Mouse (Mus musculus): ENCODE results near the gene Calhm6.

Calhm6 gene

DNA sequence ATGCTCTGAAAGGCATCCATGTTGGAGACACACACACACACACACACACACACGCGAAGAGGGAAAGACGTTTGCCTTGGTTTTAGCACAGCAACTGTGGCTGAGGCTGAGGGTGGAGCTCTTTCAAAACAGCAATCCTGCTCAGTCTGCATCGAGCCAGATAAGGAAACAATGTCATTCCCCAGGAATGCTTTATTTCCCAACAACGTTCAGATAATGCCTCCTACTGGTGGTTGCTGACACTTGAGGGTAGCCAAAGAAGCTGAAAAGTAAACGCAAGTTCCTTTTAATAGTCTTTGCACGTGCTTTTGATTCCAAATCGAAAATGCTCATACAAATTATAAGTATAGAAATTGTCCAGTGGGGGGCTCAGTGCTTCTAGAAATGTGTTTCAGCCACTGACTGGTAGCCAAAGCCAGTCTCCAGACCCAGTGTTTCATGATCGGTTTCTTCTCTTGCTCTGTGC, 31.3 kb downstream of the Calhm6 start, which contains the start of gene Calhm5:
Gene Calhm5 (minus strand): TSS at position 102 of the 466 bp plus-strand sequence.
- DNase-seq (ENCODE audit: low spot score in 2 of 2) = peak; percentile 57 to 62

DNA sequence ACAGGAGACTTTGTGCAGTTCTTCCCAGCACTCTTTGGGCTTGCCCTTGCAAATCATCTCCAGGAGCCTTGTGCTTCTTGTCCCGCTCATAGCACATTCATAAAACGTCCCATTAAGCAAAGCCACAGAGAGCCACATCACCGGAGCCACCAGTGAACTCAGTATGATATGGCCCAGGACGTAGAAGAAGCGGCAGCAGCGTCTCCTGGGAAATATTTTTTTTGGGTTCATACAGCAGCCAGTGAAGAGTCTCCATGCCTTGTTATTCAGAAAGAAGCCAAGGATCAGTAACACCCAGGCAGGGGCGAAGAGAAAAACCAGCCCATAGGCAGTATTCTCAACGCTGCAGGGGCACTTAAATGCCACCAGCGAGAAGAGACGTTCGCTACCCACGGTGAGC, 31.8 kb downstream of the Calhm6 start:
- peak; percentile 5 to 17 for DNase-seq (ENCODE audit: low spot score in 2 of 2)

DNA sequence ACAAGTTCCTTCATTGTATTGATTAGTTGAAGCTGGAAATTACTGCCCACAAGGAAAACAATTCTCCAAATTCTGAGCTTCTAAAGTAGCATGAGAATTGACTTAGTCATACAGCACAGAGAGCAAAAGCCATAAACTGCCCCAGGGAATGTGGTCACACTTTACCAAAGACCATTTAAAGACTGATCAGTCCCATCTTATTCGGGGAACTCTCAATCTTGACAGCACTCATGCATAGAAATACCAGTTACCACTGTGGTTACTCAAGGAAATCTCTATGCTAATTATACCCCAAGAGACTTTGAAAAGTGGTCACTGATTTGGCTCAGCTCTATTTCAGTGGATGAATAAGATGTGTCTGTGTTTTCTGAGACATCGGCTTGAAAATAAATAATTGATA, 32.6 kb downstream of the Calhm6 start:
- DNase-seq (ENCODE audit: low spot score in 2 of 2) = no peak

DNA sequence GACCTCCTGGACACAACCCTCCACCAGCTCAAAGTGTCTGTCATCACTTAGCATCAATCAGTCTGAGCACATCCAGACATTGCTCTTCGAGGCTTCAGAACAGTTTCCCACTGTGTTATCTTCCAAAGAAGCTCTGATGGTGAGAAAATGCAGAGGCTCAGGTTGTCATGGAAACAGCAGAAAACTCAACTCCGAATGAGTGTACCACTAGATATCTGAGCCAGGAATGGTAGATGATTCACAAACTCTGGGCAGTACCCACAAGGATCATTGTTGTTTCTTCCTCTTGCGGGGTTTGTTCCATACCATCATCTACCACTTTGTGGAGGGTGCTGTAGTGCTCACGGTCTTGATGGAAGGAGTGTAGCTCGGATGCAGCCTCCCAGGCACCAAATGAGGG, 35.9 kb downstream of the Calhm6 start:
- DNase-seq (ENCODE audit: low spot score in 2 of 2) = peak; percentile 51 to 56

DNA sequence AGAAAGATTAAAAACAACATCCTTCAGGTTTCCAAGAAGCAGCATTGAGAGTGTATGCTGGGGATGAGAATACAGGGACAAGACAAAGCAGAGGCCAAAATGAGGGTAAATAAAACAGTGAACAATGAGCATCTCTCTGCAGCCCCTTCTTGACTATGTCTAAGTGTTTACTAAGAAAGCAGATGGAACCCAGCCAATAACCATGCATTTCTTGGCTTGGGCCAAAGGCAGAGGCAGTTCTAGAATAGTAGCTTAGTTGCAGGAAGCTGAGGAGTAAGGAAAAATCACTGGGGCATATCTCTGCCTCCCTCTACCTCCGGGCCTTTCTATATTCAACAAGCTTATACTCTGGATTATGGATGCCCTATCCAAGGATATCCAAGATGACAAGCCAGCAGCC, 37.3 kb downstream of the Calhm6 start:
- no peak for DNase-seq (ENCODE audit: low spot score in 2 of 2)

DNA sequence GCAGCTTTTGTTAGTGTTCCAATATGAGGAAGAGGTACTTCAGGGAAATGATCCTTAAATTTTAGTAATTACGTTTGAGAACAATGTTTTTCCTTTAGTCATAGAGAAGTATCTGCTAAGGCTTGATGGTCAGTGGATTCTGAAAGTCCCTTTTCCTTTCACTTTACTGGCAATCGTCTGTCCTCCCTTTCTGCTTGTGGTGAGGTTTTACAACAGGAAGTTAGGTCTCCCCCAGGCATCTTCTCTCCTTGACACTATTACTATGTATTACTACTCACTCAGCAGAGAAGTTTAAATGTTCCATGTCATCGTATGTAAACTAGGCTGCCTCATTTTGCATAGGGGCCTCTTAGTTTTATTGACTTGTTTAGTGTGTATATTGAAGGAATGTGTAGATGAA, 38.3 kb downstream of the Calhm6 start:
- no peak for DNase-seq (ENCODE audit: low spot score in 2 of 2)

DNA sequence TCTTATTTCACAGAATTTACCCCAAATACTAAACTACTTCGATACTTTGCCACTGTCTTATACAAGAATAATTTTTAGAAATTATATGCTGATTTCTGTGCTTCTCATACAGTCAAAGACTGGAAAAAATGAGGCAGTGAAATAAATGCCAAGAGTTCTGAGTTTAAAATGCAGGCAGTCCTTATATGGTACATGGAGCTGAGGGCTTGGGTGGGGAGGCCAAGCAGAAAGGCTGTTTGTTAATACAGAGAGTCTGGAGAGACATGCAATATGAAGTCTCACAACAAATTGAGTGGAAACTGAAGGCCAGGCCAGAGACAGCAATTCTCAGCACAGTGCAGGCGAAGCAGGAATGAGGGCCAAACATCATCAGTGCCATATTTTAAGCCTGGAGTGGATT, 39.3 kb downstream of the Calhm6 start:
- no peak for DNase-seq (ENCODE audit: low spot score in 2 of 2)

DNA sequence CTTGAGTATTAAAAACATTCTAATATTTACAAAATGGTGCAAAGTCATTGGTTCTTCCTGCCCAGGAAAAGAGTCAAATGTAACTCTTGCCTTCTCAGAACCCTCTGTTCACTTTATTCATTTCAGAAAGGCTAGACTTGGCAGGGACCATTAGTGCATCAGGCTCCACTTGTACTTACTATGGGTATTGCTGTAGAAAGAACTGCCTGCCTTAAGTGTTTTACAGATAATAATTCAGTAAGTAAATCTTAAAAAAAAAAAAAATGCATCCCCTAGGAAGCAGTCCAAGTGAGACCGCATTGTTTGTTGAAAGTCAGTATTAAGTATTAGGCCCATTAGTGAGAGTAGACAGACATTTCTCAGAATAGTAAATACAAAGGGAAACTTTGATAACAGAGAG, 41.3 kb downstream of the Calhm6 start:
- no peak for DNase-seq (ENCODE audit: low spot score in 2 of 2)

Data from right cerebral cortex, adult 2 months (tissue).